Mouse (Mus musculus) erythroblast, embryonic 14.5 days (primary cell): ENCODE data around the gene Sco2. TPM values are rescaled to one million over a fixed set of nuclear protein-coding genes. Genes with fewer than 3 reads are reported as not detected.

Experiments
- H3K27me3 ChIP-seq: 2 replicates; pipeline ENCODE4 v1.6.1; 2012; ENCODE audit warnings: inconsistent platforms; ENCODE audit not compliant: control insufficient read depth
- H3K36me3 ChIP-seq: 2 replicates; pipeline ENCODE4 v1.6.1; 2012; ENCODE audit warnings: mild to moderate bottlenecking, inconsistent platforms; ENCODE audit not compliant: control insufficient read depth
- H3K4me1 ChIP-seq: 2 replicates; pipeline ENCODE4 v1.6.1; 2012; ENCODE audit warnings: inconsistent platforms; ENCODE audit not compliant: control insufficient read depth
- H3K4me3 ChIP-seq: replicated peaks from 2 replicates; pipeline ENCODE3; 2012; ENCODE audit warnings: moderate library complexity, mild to moderate bottlenecking, inconsistent platforms
- H3K9me3 ChIP-seq: 2 replicates; pipeline ENCODE4 v1.6.1; 2012; ENCODE audit warnings: low read length, inconsistent platforms, mixed read lengths; ENCODE audit not compliant: control insufficient read depth
- GATA1 ChIP-seq: IDR thresholded peaks from 2 replicates; pipeline ENCODE4 v1.6.1; 2012; ENCODE audit warnings: low read length, inconsistent platforms, mixed read lengths
- TAL1 ChIP-seq: IDR thresholded peaks from 3 replicates; pipeline ENCODE4 v1.6.1; 2012; ENCODE audit warnings: low read length, inconsistent platforms, mixed read lengths
- polyA plus RNA-seq: library from polyadenylated mRNA; stranded (reverse); fragments of >175 nt; gene quantifications from 2 replicates; pipeline ENCODE4 v1.2.3, GENCODE M21; 2012

The Sco2 gene
- polyA plus RNA-seq, 1 experiment: 0.47 TPM

DNA sequence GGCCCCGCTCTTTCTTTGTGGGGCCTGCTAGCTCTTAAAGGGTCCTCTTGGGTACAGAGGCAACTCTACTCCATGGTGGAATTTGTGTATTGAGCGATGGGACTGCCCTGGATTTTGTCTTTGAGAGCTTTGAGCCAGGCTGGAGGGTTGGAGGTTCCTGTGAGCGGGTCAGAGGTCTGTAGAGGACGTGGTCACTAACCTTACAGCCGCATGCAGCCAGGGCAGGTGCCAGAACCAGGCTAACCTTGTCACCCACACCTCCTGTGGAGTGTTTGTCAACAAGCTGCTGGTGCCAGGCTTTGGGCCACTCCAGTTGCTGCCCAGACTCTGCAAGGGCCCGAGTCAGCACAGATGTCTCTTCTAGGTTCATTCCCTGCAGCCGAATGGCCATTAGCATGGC lies 2.4 kb upstream of the Sco2 start:
- Histone ChIP-seq H3K4me1 (peaks cover 57% of the 10 kb centered on the region), H3K4me3 (no peak overlapping the region), H3K36me3 (peaks cover 22% of the 10 kb centered on the region), H3K9me3 (no peaks in the 10 kb centered on the region), H3K27me3 (peaks cover 44% of the 10 kb centered on the region)
- TF ChIP-seq TAL1 (no peak), GATA1 (no peak)

DNA sequence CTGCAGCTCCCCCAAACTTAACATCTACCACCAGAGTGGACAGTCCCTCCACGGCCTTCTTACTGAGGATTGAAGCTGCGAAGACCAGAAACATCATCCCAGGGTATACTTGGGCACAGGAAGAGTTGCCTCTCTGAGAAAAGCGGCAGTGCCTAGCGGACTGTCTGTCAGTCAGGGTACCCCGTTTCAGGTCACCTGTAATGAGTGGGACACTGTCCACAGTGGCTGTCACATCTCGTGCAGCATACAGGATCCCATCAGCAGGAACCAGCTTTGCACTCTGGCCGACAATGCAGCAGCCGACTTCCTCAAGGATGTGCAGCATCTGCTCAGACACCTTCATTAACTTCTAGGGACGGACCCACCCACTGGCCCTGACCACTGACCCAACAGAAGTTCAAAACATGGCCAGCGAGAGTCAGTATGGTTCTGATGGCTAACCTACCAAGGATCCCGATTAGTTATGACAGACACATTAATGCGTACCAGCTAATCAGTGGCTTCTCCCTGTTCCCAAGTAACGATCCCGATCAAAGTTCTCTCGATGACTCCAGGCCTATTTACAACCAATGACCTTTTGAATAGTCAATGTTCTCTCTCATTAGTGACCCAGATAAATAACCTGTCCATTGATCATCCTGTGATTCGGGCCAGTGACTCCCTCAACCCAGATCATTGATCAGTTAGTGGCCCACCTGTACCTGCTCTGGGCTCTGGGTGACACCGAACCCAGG lies 1.3 kb upstream of the Sco2 start:
- no peak for TF ChIP-seq TAL1
- no peak for TF ChIP-seq GATA1

DNA sequence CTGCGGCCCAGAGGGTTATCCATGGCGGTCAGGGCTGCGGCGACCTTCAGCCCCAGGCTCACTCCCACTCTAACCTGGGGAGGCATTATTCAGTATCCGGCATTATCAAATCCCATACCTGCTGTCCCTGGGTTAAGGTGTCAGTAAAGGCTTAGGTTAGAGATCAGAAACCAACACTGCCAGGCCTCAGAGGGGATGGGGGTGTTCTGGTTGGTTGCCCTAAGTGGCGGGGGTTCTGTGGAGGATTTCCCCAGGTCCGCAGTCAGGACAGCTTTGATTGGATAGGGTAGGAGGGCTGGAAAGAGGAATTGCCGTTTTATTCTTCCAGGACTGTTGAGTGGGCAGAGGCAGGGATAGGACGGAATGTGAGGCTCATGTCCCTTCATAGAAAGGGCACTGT lies 694 bp upstream of the Sco2 start:
- TF ChIP-seq TAL1: no peak
- no peak for TF ChIP-seq GATA1
- Histone ChIP-seq H3K9me3 (no peaks in the 10 kb centered on the region), H3K4me1 (peaks cover 66% of the 10 kb centered on the region), H3K4me3 (peak overlapping the region; percentile 82), H3K27me3 (peaks cover 35% of the 10 kb centered on the region), H3K36me3 (peaks cover 39% of the 10 kb centered on the region)

More for the DNA sequence above, 1.3 kb upstream of the Sco2 start:
- Histone ChIP-seq H3K36me3 (peaks cover 33% of the 10 kb centered on the region), H3K4me1 (peaks cover 65% of the 10 kb centered on the region), H3K9me3 (no peaks in the 10 kb centered on the region), H3K27me3 (peaks cover 39% of the 10 kb centered on the region), H3K4me3 (no peak overlapping the region)

DNA sequence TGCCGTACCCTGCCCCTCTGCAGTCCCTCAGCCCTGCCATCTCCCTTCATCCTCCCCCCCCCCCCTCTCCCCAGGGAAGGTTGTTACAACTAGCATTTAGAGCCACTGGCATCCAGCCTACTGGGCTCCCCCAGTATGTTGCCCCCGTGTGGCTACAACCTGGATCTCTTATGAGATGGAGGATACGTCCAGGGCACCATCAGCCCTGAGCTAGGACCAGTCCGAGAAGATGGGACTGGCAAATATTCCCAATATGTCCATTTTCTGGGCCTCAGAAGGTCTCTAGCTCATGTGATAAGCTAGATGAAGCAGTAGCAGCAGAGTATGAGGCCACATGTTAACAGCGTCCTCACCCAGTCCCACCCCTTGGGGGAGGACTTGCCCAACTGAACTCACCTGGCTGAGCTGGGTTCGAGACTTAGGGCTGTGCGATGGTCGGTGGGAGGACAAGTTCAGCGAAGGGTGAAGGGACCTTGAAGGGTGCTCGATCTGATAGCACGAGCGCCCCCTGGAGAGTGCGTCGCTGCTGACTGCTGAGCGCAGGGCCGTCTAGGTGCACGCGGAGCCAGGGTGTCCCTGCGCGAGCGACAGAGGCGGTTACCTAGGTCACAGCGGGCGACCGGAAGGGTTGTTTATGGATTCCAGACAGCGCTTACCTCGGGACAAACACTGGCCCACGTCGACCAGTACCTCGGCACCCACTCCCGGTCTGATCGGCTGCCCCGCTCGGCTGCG lies 452 bp downstream of the Sco2 start:
- H3K4me3 ChIP-seq: peak overlapping the region; percentile 82
- no peaks in the 10 kb centered on the region for H3K9me3 ChIP-seq
- peaks cover 23% of the 10 kb centered on the region for H3K27me3 ChIP-seq
- peaks cover 54% of the 10 kb centered on the region for H3K4me1 ChIP-seq
- H3K36me3 ChIP-seq: peaks cover 51% of the 10 kb centered on the region
- peak; percentile 52; the same call in 1 of the 2 replicates for TF ChIP-seq GATA1
- no peak for TF ChIP-seq TAL1

DNA sequence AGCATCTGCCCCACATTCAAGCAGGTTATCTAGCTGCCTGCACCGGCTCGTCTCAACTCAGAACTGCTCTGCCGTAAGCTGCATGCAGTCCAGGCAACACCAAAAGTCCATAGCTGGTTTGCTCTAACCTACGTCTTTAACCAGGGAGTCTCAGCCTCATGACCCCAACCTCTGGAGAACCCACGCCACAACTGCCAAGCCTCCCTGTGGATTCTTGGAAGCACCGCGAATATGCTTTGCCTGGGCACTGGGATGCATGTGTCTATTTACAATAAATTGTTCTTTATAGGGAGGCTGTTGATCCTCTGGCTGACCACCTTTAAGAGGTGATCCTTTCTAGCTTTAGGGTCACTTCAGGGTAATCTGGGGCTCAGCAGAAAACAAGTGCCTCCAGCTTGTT lies 1.1 kb downstream of the Sco2 start:
- peaks cover 51% of the 10 kb centered on the region for H3K4me1 ChIP-seq
- peak overlapping the region; percentile 82 for H3K4me3 ChIP-seq
- H3K9me3 ChIP-seq: no peaks in the 10 kb centered on the region
- TF ChIP-seq TAL1 (no peak), GATA1 (no peak)
- H3K36me3 ChIP-seq: peaks cover 57% of the 10 kb centered on the region
- peaks cover 17% of the 10 kb centered on the region for H3K27me3 ChIP-seq

DNA sequence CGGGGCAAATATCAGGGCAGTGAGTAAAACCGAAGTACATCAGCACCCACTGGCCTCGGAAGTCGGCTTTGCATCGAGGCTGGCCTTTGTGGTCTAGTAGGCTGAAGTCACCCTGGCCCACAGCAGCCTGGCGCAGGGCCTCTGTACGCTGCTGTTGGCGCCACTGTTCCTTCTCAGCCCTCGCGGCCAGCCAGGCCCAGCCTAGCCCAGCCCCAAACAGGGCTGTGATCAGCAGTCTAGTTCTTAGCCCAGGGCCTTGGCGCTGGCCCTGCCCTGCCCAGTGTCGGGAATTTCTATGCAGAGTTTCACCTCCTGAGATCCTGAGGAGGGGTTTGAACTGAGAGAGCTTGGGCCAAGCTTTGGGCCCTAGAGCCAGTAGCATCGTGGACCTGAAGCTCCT lies 1.6 kb downstream of the Sco2 start:
- TF ChIP-seq GATA1 (no peak), TAL1 (no peak)
- peaks cover 48% of the 10 kb centered on the region for H3K4me1 ChIP-seq
- no peak overlapping the region for H3K4me3 ChIP-seq
- H3K36me3 ChIP-seq: peaks cover 62% of the 10 kb centered on the region
- no peaks in the 10 kb centered on the region for H3K9me3 ChIP-seq
- peaks cover 12% of the 10 kb centered on the region for H3K27me3 ChIP-seq

DNA sequence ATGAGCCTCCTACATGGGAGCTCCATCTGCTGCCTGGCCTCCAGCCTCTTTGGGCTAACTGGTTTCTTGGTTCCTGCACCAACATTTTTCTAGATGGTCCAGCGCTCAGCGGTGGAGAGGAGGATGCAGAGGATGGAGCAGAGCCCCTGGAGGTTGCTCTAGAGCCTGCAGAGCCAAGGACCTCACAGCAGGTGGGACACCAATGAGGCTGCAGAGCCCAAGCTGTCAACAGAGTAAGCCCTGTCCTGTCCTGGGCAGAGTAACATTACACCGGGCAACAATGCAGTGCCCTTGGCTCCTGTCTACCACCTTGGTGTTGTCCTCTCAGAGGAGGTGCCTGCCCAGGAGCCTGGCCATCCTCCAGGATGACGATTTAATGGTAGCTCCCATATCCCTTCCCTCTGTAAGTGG lies 8.5 kb downstream of the Sco2 start:
- Histone ChIP-seq H3K36me3 (peaks cover 100% of the 10 kb centered on the region), H3K4me1 (peaks cover 13% of the 10 kb centered on the region), H3K4me3 (no peak overlapping the region), H3K27me3 (no peaks in the 10 kb centered on the region; the same call in 1 of the 2 replicates), H3K9me3 (no peaks in the 10 kb centered on the region)
- no peak for TF ChIP-seq GATA1
- no peak for TF ChIP-seq TAL1

DNA sequence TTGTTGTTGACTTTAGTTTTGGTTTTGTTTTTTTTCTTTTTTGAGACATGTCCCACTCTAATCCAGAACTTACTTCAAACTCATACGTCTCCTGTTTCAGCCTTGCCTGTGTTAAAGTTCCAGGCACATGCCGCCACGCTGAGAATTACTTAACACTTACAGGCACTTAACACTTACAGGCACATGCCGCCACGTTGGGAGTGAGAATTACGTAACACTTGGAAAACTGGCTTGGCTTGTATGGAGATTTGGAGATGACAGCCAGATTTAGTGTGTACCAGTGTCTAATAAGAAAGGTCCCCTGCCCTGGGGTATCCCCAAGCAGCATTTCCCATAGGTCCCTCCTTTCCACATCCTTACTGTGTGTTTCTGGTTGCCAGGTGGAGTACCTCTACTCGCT lies 10.6 kb downstream of the Sco2 start:
- no peaks in the 10 kb centered on the region for H3K9me3 ChIP-seq
- no peak overlapping the region for H3K4me3 ChIP-seq
- no peaks in the 10 kb centered on the region for H3K27me3 ChIP-seq
- peaks cover 26% of the 10 kb centered on the region for H3K4me1 ChIP-seq
- no peak for TF ChIP-seq GATA1
- TF ChIP-seq TAL1: no peak
- H3K36me3 ChIP-seq: peaks cover 99% of the 10 kb centered on the region

DNA sequence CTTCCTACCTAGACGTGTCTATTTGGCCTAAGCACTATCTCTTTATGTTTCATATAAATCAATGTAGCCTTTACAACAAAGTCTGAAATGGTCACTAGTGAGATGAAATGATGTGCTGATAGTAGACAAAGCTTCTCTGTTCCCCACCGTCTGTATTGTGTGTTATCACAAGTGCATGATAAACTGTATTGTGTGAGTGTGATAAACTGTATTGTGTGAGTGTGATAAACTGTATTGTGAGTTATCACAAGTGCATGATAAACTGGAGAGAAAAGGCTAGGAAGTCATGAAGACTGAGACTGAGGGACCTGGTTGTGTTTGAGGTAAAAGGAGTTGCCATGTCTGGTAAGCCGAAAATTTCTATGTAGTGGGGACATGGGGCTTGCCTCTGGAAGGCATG lies 14.9 kb downstream of the Sco2 start:
- peaks cover 77% of the 10 kb centered on the region for H3K36me3 ChIP-seq
- TF ChIP-seq TAL1: no peak
- TF ChIP-seq GATA1: no peak
- peaks cover 55% of the 10 kb centered on the region for H3K4me1 ChIP-seq
- H3K4me3 ChIP-seq: no peak overlapping the region
- H3K9me3 ChIP-seq: no peaks in the 10 kb centered on the region
- H3K27me3 ChIP-seq: no peaks in the 10 kb centered on the region
